Mouse (Mus musculus) granulocyte monocyte progenitor cell, adult 5-6 weeks (primary cell): ENCODE measurements around the gene Rdm1. TPM values are rescaled to one million over a fixed set of nuclear protein-coding genes. Genes with fewer than 3 reads are reported as not detected.
"Not testable (repeated sequence)": the region's sequence is repeated elsewhere in the genome, so short reads cannot be mapped to it uniquely, and the experiment has no call there.

Experiments used
- ATAC-seq: replicated peaks from 2 replicates; pipeline ENCODE4 v1.8.0; 2016; ENCODE audit warnings: mild to moderate bottlenecking, moderate TSS enrichment, inconsistent platforms; ENCODE audit not compliant: poor library complexity, severe bottlenecking
- total RNA-seq, 2 experiments: library from RNA; stranded (forward) in 1 of 2; stranded (reverse) in 1 of 2; fragments of 200-712, 200-1000 nt in 1 of 2; fragments of >200 nt in 1 of 2; fragmentation: Nextera tagmentation in 1 of 2; gene quantifications; 2 replicates each; pipeline ENCODE4 v1.2.3; 2014 to 2017

Gene Rdm1
- total RNA-seq, 2 experiments from 2014 or later = 6.4 to 17.0 TPM

DNA sequence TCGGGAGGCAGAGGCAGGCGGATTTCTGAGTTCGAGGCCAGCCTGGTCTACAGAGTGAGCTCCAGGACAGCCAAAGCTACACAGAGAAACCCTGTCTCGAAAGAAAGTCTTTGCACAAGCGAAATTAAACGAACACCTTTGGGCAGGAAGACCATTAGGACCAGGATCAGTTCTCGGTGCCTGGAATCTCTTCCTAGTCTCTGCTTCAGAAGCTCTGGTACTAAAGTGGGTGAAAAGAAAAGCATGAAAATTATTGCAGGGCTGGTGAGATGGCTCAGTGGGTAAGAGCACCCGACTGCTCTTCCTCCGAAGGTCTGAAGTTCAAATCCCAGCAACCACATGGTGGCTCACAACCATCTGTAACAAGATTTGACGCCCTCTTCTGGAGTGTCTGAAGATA is 20.1 kb downstream of the Rdm1 start:
- not testable (repeated sequence) for ATAC-seq

DNA sequence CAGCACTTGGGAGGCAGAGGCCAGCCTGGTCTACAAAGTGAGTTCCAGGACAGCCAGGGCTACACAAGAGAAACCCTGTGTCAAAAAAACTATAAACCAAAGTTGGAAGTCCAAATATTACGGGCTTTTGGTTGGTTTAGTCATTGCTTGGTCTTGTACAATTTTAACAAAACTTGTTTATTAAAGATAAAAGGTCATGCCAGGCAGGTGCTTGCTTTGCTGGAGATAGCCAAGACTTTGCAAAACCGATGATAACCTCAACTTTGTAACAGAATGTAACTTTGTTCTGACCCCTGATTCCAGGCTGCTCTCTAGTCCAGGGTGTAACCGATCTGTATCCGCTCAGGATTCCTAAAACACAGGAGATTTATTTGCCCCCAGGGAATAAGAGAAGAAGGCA is 29.4 kb downstream of the Rdm1 start:
- no peak for ATAC-seq

DNA sequence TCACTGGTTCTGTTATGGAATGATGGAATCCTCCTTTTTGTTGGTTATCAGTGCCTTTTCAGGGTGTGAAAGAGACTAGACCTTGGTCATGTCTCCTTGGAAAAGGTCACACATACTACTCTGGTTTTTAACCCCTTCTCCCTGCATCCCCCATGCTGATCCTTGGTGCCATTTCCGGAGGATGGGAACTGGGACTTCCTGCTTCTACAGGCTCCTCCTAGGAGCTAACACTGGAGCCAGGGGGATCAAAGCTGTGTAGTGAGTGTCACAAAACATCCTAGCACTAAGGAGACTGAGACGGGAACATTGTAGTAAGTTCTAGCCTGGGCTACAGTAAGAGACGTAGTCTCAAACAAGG is 30.5 kb downstream of the Rdm1 start:
- no peak for ATAC-seq

DNA sequence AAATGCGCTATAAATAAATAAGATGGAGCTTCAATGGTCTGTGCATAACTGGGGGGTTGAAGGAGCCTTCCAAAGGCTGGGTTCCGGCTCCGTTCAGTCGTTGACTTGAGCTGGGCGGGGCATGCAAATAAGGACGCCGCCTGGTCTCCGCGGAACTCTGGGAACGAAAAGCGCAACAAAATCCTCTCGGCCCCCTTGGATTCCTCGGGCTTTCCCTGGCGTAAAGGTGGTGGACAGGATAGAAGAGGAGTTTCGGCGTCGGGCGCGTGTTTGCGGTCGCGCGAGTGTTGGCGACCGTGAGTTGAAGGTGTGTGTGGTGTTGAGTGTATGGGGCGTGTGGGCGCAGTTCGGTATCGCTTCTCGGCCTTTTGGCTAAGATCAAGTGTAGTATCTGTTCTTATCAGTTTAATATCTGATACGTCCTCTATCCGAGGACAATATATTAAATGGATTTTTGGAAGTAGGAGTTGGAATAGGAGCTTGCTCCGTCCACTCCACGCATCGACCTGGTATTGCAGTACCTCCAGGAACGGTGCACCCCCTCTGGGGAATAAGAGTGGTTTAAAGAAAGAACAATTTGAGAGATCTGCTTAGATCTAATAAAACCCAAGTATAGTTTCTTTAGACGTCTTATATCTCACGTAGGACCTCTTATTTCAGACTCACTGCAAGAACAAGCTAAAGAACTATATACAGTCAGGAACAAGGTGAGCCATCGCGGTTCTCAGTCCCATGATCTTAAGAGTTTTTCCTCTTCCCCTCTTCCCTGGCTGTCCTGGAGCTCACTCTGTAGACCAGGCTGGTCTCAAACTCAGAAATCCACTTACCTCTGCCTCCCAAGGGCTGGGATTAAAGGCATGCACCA is 31.1 kb downstream of the Rdm1 start:
- ATAC-seq = peak; percentile 81

DNA sequence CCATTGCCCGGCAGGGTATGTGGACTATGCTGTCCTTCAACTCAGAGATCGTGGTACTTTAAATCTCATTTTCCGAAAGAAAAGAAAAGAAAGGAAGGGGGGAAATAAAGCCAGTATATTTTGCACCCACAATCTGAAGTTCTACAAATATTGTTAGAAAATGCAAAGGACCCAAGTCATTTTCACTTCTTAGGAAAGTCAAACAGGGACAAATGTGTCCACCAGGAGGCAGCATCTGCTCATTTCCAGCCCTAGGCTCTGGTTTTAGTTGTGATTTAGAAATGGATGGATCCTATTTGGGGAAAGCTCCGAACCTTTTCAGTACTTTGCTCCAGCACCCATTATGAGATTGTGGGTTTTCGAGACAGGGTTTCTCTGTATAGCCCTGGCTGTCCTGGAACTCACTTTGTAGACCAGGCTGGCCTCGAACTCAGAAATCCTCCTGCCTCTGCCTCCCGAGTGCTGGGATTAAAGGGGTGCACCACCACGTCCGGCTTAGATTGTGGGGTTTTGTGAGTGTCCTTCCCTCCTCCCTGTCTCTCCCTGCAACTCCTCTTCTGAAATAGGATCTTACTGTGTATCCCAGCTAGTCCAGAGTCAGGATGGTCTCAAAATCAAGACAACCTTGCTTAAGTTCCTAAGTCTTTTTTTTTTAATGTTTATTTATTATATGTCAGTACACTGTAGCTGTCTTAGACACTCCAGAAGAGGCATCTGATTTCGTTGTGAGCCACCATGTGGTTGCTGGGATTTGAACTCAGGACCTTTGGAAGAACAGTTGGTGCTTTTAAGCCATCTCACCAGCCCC is 32.0 kb downstream of the Rdm1 start:
- peak; percentile 69 for ATAC-seq

DNA sequence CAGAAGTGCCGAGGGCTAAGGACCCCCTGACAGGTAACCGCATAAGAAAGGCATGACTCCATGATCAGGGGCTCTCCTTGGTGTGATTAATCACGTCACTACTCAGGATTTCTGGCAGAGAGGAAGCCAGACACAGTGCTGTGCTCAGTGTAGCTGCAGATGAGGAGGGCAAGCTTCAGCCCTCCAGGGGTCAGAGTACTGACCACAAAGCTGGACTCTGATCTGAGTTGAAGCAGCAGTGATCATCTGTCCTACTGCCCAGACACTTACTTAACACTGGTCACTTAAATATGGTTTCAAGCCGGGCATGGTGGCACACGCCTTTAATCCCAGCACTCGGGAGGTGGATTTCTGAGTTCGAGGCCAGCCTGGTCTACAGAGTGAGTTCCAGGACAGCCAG is 34.2 kb downstream of the Rdm1 start:
- no peak for ATAC-seq

DNA sequence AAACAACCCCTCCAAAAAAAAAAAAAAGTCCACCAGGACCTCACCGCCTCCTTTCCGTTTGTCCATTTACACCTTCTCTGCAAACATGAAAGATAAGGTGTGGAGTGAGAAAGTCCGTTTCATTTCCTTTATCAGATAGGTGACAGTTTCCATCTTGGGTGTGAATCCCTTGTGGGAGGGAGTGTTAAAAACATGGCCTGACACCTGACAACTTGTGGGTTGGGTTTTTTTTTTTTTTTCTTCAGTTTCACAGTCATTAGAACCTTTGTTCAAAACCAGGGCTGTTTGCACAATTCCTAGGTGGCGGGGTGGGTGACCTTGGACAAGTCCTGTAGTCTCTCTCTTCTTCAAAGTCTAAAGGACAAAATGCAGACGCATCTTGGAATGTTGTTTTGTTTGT is 34.8 kb downstream of the Rdm1 start:
- ATAC-seq = no peak

DNA sequence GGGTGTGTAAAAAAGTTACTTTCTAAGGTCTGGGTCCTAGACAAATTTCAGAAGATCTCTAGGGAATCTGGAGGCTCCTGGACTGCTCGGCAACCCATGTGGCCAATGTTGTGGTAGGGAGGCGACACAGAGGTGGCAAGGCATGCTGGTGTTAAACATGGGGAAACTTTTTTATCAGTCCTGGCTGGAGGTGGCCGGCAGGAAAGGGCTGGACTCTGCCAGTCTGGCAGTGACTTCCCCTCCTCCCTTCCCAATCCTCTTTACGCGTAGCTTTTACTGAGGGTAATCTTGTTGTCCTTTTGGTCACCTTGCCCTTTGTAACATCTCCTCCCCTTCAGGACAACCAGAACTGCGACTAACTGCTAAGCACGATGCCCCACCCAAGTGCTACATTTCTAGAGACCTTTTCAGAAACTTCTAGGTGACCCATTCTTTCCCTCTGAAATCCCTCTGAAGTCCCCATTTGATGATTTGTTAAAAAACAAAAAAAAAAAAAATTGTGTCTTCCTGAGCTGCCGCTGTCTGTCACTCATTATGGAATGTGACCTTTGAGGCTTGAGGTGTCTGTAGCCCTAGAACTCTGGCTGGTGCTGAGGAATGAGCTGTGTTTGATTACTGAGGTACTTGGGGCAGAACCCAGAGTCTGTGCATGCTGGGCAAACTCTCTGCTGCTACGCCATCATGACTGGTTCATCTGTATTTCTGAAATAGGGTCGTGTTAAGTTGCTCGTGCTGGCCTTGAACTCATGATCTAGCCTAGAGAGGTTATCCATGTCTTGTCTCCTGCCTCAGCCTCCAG is 36.4 kb downstream of the Rdm1 start:
- ATAC-seq = no peak

DNA sequence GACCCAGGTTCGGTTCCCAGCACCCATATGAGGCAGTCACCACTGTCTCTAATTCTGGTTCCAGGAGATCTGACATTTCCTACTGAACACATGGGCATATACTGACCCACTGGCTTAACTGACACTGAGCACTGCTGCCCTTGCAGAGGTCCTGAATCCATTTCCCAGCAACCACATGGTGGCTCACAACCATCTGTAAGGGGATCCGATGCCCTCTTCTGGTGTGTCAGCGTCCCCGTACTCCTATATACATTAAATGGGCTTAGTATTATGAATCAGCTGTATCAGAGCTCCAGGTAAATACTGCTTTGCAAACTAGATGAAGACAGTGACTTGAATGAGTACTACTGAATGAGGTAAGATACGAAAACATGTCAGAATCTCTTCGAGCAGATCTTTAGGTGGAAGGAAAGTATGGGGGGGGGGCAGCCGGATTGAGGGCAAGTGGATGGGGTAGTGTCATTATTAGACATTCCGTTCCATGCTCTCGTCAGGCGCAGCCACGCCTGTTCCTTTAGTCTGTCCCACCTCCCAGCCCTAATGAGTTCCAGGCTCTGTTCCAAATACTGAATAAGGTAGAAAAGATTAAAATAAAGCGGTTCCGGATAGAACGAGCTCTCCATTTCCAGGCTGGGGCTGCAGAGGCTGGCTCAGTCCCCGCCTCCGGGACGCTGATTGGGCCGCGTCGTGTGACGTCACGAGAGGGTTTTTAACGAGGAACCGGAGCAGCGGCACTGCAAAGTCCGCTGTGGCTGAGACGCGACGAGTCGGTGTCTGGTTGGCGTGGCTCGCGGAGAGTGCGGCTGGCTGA is 38.0 kb downstream of the Rdm1 start, which contains the start of gene Arl4d:
Arl4d (plus strand) TSS at position 717 of the 811 bp plus-strand sequence.
- ATAC-seq = peak; percentile 92

DNA sequence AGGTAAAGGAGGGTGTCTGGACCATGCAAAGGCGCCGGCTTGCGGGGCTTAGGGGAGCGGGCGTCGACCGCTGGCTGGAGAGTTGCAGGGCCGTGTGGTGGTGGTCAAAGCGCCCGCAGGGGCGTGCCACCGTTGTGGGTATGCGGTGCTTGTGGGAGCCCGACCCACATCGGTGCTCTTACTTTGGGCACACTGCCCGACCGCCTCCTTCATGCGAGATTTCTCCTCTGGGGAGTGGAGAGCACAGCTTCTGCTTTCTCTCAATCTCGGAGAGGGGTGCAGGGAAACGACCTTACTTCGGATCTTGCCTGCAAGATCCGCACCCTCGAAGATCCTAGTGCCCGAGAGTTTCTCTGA is 38.6 kb downstream of the Rdm1 start:
- peak; percentile 72 for ATAC-seq

DNA sequence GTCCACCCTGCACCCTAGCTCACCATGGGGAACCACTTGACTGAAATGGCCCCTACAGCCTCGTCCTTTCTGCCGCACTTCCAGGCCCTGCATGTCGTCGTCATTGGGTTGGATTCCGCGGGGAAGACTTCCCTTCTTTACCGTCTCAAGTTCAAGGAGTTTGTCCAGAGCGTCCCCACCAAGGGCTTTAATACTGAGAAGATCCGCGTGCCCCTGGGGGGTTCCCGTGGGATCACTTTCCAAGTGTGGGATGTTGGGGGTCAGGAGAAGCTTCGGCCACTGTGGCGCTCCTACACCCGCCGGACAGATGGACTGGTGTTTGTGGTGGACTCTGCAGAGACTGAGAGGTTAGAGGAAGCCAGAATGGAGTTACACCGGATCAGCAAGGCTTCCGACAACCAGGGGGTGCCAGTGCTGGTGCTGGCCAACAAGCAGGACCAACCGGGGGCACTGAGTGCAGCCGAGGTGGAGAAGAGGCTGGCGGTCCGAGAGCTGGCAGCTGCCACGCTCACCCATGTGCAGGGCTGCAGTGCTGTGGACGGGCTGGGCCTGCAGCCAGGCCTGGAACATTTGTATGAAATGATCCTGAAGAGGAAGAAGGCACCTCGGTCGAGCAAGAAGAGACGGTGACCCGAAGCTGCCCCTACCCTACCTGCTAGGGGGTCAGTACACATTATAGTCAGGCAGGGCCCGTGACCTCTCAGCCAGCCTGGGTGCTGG is 39.8 kb downstream of the Rdm1 start:
- no peak for ATAC-seq

DNA sequence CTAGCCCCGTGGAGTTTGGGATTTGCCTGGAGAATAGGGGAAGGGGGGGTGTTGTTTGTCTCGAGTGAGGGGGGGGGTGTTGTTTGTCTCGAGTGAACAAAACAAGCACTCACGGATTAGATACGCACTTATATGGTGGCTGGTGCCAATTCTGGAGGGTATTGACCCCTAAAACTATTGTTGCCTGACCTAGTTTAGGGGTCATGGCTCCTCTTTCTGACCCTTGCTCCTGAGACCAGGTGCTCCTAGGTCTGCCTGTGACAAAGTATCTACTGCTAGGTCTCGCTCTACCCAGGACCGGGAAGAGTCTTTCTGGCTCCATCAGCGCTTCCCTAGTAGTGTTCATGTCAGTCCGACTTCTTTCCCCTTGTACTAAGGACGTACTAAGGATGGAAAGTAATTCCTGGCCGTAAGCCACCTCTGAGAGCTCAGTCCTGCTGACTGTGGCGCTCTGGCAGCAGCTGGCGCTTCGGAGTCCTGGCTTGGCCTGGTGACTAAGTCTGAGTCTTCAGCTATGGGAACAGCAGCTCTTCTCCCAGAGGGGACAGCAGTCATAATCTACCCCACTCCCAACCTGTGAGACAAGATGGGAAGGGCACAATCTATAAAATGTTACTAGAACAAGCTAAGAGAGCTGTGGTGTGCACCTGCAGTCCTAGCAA is 41.0 kb downstream of the Rdm1 start:
- no peak for ATAC-seq

DNA sequence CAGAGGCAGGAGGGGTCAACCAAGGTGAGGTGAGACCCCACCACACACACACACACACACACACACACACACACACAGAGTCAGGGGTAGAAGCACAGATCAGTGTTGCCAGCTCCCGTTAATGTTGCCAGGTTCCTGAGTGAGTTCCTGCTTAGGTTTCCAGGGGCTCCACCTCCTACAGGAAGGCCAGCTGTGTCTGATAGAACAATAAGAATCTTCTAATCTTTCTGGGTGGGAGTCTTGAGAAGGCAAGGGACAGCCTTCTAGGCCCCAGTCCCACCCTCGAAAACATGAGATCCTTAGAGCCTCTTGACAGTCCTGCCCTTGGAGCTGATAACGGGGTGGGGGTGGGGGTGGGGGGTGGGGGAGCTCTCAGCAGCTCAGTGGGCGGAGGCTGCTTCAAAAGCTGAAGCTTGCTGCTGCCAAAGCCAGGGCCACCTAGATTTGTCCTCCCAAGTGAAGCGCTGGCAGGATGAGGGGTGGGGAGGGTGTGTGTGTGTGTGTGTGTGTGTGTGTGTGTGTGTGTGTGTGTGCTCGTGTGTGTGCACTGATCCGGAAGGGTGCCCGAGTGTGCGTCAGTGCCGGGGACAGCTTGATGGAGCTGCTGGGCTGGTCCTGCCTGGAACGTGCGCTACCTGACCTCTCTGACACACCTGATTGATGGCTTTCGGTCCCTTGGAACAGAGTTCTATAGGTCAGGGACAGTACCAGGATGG is 41.7 kb downstream of the Rdm1 start:
- ATAC-seq = no peak

DNA sequence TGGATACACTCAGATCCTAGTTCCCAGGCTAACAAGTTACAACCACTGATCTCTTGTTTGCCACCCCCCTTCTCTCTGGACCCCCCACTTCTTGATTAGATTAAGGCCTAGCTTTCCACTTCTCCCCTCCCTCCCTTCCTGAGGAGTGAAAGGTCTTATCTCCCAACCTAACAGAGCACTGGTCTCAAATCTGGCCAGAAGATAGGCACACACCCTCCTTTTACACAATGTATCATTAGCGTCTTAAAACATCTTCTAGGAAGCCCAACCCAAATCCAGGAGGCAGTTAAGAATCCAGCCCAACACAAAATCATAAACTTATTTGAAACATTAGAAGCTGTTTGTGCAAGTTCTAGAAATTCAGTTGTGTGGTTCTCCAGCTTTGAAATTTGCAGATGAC is 43.3 kb downstream of the Rdm1 start:
- no peak for ATAC-seq

DNA sequence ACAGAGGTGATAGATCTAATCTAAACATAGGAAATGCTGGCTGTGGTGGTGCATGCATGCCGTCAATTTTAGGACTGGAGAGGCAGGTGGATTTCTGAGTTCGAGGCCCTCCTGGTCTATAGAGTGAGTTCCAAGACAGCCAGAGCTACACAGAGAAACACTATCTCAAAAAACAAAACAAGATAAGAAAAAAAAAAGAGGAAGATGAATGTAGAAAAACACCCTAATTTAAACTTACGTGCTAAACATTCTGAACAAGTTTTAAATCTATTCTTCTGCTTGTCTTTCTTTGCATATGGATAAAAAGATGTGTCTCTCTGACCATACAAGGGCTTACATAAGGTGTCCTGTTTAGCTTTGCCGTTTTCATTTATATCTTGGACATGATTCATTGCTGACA is 44.3 kb downstream of the Rdm1 start:
- ATAC-seq = no peak

DNA sequence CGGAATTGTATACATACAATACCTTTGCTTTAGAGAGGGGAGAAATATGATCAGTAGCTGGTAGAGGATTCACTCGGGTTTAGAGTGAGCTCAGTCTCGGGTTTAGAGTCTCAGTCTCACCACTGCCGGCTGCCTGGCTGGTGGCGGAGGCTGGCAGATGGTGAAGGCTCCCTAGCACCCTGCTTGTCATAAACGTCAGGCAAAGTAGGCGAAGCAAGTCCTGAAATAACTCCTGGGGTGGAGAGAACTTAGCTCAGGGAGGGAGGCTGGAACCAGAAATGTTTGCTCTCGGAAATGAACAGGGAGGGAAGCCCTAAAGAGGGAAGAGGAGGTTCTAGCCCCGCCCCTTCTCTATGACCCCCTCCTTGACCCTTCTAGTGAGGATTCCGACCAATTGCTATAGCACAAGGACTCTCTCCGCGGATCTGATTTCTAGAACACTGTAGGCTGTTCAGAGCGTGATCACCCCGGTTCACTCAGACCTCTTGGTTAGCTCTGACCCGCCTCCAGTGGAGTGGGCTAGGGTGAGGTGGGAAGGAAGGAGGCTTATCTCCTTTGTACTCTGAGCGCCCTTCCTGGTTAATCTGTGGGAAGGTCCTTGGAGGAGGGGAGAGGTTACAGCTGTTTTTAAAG is 46.1 kb downstream of the Rdm1 start:
- peak; percentile 63 for ATAC-seq

DNA sequence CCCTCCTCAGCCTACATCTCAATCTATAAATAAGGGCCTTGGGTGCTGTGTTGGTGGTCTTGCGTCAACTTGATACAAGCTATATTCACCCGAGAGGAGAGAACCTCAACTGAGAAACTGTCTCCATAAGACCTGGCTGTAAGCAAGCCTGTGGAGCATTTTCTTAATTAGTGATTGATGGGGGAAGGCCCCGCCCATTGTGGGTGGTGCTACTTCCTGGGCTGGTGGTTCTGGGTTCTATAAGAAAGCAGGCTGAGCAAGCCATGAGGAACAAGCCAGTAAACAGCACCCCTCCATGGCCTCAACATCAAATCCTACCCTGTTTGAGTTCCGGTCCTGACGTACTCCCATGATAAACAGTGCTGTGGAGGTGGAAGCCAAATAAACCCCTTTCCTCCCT is 47.1 kb downstream of the Rdm1 start:
- no peak for ATAC-seq

DNA sequence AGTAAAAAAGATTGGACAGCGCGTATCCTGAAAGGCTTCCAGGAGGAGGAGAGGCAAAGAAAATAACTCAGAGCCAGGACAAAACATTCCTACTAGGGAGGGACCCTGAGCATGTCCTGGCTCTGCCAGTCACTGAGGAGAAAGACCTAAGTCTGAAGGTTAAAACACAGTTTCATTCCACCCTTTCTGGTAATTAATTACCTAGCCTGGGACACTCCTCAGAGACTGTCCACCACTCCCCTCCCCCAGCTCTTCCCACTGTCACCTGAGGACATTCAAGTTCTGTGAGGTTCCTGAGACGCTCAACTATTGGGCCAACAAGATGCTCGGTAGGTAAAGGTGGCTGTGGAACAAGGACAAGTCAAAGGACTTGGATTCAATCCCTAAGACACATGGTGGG is 48.4 kb downstream of the Rdm1 start:
- no peak for ATAC-seq
